Mouse (Mus musculus) ES-Bruce4 (cell line): Measurements from ENCODE around the gene Rpl36. TPM values are rescaled to one million over a fixed set of nuclear protein-coding genes. Genes with fewer than 3 reads are reported as not detected.

Experiments used
- H3K27ac ChIP-seq: 2 replicates; pipeline ENCODE4 v1.5.1; 2012; ENCODE audit warnings: low read length, inconsistent platforms; ENCODE audit not compliant: insufficient read depth
- H3K27me3 ChIP-seq: 2 replicates; pipeline ENCODE4 v1.6.1; 2012; ENCODE audit warnings: mild to moderate bottlenecking, low read length, inconsistent platforms; ENCODE audit not compliant: control insufficient read depth, poor library complexity, insufficient read depth, severe bottlenecking
- H3K36me3 ChIP-seq: 2 replicates; pipeline ENCODE4 v1.6.1; 2012; ENCODE audit warnings: inconsistent platforms, mild to moderate bottlenecking, low read length, moderate library complexity; ENCODE audit not compliant: control insufficient read depth, poor library complexity, insufficient read depth, severe bottlenecking
- H3K4me1 ChIP-seq: one replicate; pipeline ENCODE4 v1.8.1; 2011; ENCODE audit warnings: low read length; ENCODE audit not compliant: control insufficient read depth, insufficient read depth
- H3K4me3 ChIP-seq: 2 replicates; pipeline ENCODE4 v1.5.1; 2011; ENCODE audit warnings: low read depth, mild to moderate bottlenecking, low read length
- H3K9ac ChIP-seq: 2 replicates; pipeline ENCODE4 v1.6.1; 2012; ENCODE audit warnings: low read depth, mild to moderate bottlenecking, inconsistent platforms; ENCODE audit not compliant: poor library complexity, severe bottlenecking
- H3K9me3 ChIP-seq: replicated peaks from 2 replicates; pipeline ENCODE4 v1.6.1; 2012; ENCODE audit warnings: mild to moderate bottlenecking, low read length, inconsistent platforms; ENCODE audit not compliant: control insufficient read depth, poor library complexity, insufficient read depth, severe bottlenecking
- CTCF ChIP-seq: IDR thresholded peaks from one replicate; pipeline ENCODE4 v1.8.1; 2011; ENCODE audit warnings: low read depth, low read length
- EP300 ChIP-seq: IDR thresholded peaks from 2 replicates; pipeline ENCODE4 v1.6.1; 2011; ENCODE audit warnings: low read depth, low read length; ENCODE audit not compliant: insufficient read depth
- POLR2A ChIP-seq: IDR thresholded peaks from one replicate; pipeline ENCODE4 v1.8.1; 2011; ENCODE audit warnings: low read length; ENCODE audit not compliant: insufficient read depth
- polyA plus RNA-seq: library from polyadenylated mRNA; stranded (reverse); fragments of >200 nt; gene quantifications from 2 replicates; pipeline ENCODE4 v1.2.4, GENCODE M21; 2011; ENCODE audit warnings: low read depth; ENCODE audit not compliant: missing spikeins, insufficient read depth, insufficient read length

The Rpl36 gene
- polyA plus RNA-seq, 1 experiment: 704 TPM

DNA sequence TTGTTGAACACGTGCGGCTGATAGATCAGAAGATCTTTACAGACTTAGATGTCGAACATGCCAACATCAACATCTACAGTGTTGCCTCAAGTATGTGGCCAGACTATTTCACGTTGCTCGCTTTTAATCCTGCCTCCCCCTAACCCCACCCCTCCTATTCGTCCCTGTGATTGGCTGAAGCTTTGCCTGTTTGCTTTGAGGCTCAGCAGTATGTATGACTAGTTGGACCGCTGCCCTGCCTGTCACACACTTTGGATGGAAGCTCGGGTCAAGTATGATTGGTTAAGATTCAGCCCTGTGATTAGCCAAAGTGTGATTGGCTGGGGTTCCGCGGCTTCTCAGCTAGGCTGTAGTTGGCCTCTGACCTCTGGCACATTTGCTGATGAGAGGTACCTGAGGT, 38.6 kb downstream of the Rpl36 start:
- Histone ChIP-seq H3K9ac (no peak overlapping the region), H3K4me3 (no peak overlapping the region), H3K4me1 (no peaks in the 10 kb centered on the region), H3K9me3 (no peaks in the 10 kb centered on the region), H3K27ac (no peak overlapping the region), H3K27me3 (no peaks in the 10 kb centered on the region), H3K36me3 (no peaks in the 10 kb centered on the region)
- TF ChIP-seq CTCF: no peak
- TF ChIP-seq EP300: no peak
- TF ChIP-seq POLR2A: no peak

DNA sequence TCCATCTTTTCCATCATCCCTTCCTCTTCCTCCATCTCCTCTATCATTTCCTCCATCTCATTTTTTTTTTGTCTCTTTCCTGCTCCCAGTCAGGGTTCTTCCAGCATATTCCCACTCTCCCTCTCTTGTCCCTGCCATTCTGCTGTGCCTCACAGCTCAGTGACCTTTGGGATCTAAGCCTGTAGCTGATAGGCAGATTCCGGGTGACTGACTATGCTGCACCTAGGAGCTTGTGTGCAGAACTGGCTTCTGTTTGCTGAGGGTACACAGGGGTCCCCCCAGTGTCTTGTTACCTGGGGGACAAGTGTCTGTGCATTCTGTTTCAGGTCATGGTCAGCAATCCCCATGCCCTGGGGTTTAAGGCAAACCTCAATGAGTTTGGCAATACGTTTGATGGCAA, 41.6 kb downstream of the Rpl36 start:
- Histone ChIP-seq H3K27ac (no peak overlapping the region), H3K36me3 (no peaks in the 10 kb centered on the region), H3K4me1 (no peaks in the 10 kb centered on the region), H3K9ac (no peak overlapping the region), H3K4me3 (no peak overlapping the region), H3K9me3 (no peaks in the 10 kb centered on the region), H3K27me3 (no peaks in the 10 kb centered on the region)
- no peak for TF ChIP-seq EP300
- TF ChIP-seq POLR2A: no peak
- no peak for TF ChIP-seq CTCF

DNA sequence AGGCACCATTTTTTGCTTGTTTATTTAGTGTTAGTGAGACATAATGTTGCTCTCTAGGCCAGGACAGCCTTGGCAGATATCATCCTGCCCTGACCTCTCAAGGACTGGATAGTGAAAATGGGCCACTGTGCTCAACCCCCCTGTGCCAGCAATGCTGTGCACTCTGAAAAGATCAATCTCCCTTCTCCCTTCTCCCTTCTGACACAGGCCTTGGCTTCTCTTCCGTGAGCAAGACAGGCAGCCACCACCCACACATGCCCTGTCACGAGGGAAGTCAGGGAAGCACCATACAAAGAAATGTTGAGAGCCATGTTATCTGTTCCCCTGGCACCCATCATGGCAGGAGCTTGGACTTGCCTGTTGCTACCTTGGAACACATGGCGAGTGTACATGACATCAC, 42.1 kb downstream of the Rpl36 start:
- H3K9me3 ChIP-seq: no peaks in the 10 kb centered on the region
- no peaks in the 10 kb centered on the region for H3K36me3 ChIP-seq
- H3K27me3 ChIP-seq: no peaks in the 10 kb centered on the region
- no peaks in the 10 kb centered on the region for H3K4me1 ChIP-seq
- no peak overlapping the region for H3K4me3 ChIP-seq
- H3K27ac ChIP-seq: no peak overlapping the region
- H3K9ac ChIP-seq: no peak overlapping the region
- TF ChIP-seq EP300: no peak
- TF ChIP-seq POLR2A: no peak
- no peak for TF ChIP-seq CTCF

DNA sequence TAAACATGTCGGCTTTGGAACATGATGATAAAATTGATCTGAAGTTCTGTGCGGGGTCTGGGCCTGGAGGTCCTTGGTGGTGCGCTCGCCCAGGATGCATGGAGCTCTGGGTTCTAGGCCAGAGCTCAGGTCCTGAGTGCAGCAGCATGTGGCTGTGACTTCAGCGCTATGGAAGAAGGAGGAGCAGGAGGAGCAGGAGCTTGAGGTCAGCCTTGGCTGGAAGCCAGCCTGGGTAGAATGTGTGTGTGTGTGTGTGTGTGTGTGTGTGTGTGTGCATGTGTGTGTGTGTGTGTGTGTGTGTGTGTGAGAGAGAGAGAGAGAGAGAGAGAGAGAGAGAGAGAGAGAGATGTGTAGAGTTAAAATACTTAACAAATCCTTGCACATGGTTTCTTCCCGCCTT, 43.0 kb downstream of the Rpl36 start:
- no peak overlapping the region for H3K9ac ChIP-seq
- no peak overlapping the region for H3K27ac ChIP-seq

DNA sequence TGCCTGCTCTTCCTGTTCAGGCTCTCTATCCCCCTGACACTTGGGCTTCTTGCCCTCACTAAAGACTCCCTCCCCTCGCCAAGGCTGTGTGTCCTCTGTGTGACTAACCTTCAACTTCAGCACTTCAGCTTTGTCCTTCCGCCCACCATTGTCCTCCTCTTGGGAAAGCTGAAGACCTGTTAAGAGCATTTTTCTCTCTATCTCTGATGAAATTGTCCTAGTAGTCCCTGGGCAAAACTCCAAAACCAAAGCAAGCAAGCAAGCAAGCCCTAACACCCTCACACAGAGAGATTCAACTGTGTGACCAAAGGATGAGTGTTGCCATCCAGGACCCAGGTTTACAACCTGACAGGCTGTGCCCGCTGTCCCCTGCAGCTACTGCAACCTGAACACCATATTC, 50.4 kb downstream of the Rpl36 start:
- Histone ChIP-seq H3K4me1 (peaks cover 5% of the 10 kb centered on the region), H3K4me3 (peak overlapping the region; percentile 1), H3K27ac (no peak overlapping the region), H3K9me3 (no peaks in the 10 kb centered on the region), H3K36me3 (no peaks in the 10 kb centered on the region), H3K9ac (no peak overlapping the region), H3K27me3 (no peaks in the 10 kb centered on the region)
- TF ChIP-seq CTCF (no peak), EP300 (no peak), POLR2A (no peak)

More for the DNA sequence above, 43.0 kb downstream of the Rpl36 start:
- no peaks in the 10 kb centered on the region for H3K27me3 ChIP-seq
- H3K4me1 ChIP-seq: no peaks in the 10 kb centered on the region
- no peaks in the 10 kb centered on the region for H3K36me3 ChIP-seq
- H3K9me3 ChIP-seq: no peaks in the 10 kb centered on the region
- no peak for TF ChIP-seq EP300
- no peak overlapping the region for H3K4me3 ChIP-seq

Other genes with a start within 250 kb of the Rpl36 start
- 149 and 159 TPM in 2 replicates for gene Ptprs, start 136.9 kb upstream of the Rpl36 start, polyA plus RNA-seq
- not detected in 2 replicates for gene Znrf4, start 101.0 kb upstream of the Rpl36 start, polyA plus RNA-seq
- 1.1 and 2.3 TPM in 2 replicates for gene Gm20219, start 59.0 kb upstream of the Rpl36 start, polyA plus RNA-seq
- gene Safb2, start 28.8 kb upstream of the Rpl36 start, polyA plus RNA-seq: 107 and 117 TPM in 2 replicates
- 99.4 and 111 TPM in 2 replicates for gene Safb, start 28.6 kb upstream of the Rpl36 start, polyA plus RNA-seq
- 105 and 131 TPM in 2 replicates for gene 2410015M20Rik, start 3.6 kb upstream of the Rpl36 start, polyA plus RNA-seq
- 60.3 and 62.1 TPM in 2 replicates for gene Lonp1, start 13.5 kb downstream of the Rpl36 start, polyA plus RNA-seq
- 2.4 and 3.7 TPM in 2 replicates for gene Catsperd, start 14.7 kb downstream of the Rpl36 start, polyA plus RNA-seq
- 72.6 and 75.6 TPM in 2 replicates for gene Ranbp3, start 59.9 kb downstream of the Rpl36 start, polyA plus RNA-seq
- 152 and 177 TPM in 2 replicates for gene Ndufa11, start 104.4 kb downstream of the Rpl36 start, polyA plus RNA-seq
- 23.2 and 24.2 TPM in 2 replicates for gene Vmac, start 104.6 kb downstream of the Rpl36 start, polyA plus RNA-seq
- 8.1 and 10.8 TPM in 2 replicates for gene Nrtn, start 144.1 kb downstream of the Rpl36 start, polyA plus RNA-seq
- 18.4 and 18.9 TPM in 2 replicates for gene Dus3l, start 151.3 kb downstream of the Rpl36 start, polyA plus RNA-seq
- not detected in 2 replicates for gene Prr22, start 156.8 kb downstream of the Rpl36 start, polyA plus RNA-seq
- 27.5 and 30.5 TPM in 2 replicates for gene Rfx2, start 217.6 kb downstream of the Rpl36 start, polyA plus RNA-seq